Mouse (Mus musculus) CH12.LX (cell line): ENCODE measurements around the gene Slc2a5.

Experiments used
- CTCF ChIP-seq, 2 experiments: IDR thresholded peaks in 1 of 2; conservative IDR thresholded peaks in 1 of 2; 2 replicates each; pipeline ENCODE4 v1.5.1; 2011 to 2012; ENCODE audit warnings: low read depth in 2 of 2, low read length in 2 of 2, improper control_type of control experiment in 1 of 2, inconsistent platforms in 1 of 2, mild to moderate bottlenecking in 1 of 2, moderate library complexity in 1 of 2
- EP300 ChIP-seq: IDR thresholded peaks from 2 replicates; pipeline ENCODE4 v1.6.1; 2011; ENCODE audit warnings: low read length, improper control_type of control experiment
- GABPA ChIP-seq: IDR thresholded peaks from 2 replicates; pipeline ENCODE4 v1.6.1; 2012; ENCODE audit warnings: low read depth, low read length, improper control_type of control experiment, inconsistent platforms; ENCODE audit not compliant: insufficient replicate concordance
- KAT2A ChIP-seq: IDR thresholded peaks from 2 replicates; pipeline ENCODE4 v1.6.1; 2012; ENCODE audit warnings: low read length, improper control_type of control experiment, inconsistent platforms; ENCODE audit not compliant: insufficient replicate concordance
- MAFK ChIP-seq: IDR thresholded peaks from 2 replicates; pipeline ENCODE4 v1.6.1; 2011; ENCODE audit warnings: low read length, improper control_type of control experiment; ENCODE audit not compliant: insufficient replicate concordance
- MXI1 ChIP-seq: IDR thresholded peaks from 2 replicates; pipeline ENCODE4 v1.6.1; 2011; ENCODE audit warnings: mild to moderate bottlenecking, low read depth, low read length, improper control_type of control experiment
- POLR2A ChIP-seq: IDR thresholded peaks from 2 replicates; pipeline ENCODE4 v1.6.1; 2011; ENCODE audit warnings: low read depth, mild to moderate bottlenecking, improper control_type of control experiment, low read length
- TCF12 ChIP-seq: IDR thresholded peaks from 2 replicates; pipeline ENCODE4 v1.6.1; 2014; ENCODE audit warnings: low read depth, mild to moderate bottlenecking, inconsistent platforms, low read length, improper control_type of control experiment
- USF1 ChIP-seq: IDR thresholded peaks from 2 replicates; pipeline ENCODE4 v1.6.1; 2014; ENCODE audit warnings: low read depth, mild to moderate bottlenecking, inconsistent platforms, low read length, improper control_type of control experiment

GRCm38 (mm10) chr4:150076147-150076546 lies 42.9 kb upstream of the Slc2a5 start:
- TF ChIP-seq TCF12 = no peak
- no peak for TF ChIP-seq GABPA
- TF ChIP-seq POLR2A = no peak
- no peak for TF ChIP-seq MXI1
- TF ChIP-seq MAFK = no peak
- TF ChIP-seq USF1 = no peak
- no peak for TF ChIP-seq EP300
- TF ChIP-seq CTCF (conservative IDR thresholded peaks at IDR 0.05 in 1 of 2, IDR thresholded peaks at IDR 0.05 in 1 of 2; ENCODE audit: low read depth in 2 of 2, low read length in 2 of 2) = no peak
- TF ChIP-seq KAT2A = no peak
